Mouse (Mus musculus) embryonic fibroblast, embryonic 13.5 days (primary cell): ENCODE results near the gene Glce.

Experiments used
- CTCF ChIP-seq: IDR thresholded peaks from 2 replicates; pipeline ENCODE4 v1.5.1; 2011; ENCODE audit warnings: mild to moderate bottlenecking, control low read depth, low read length, moderate library complexity, borderline replicate concordance; ENCODE audit not compliant: insufficient read depth
- POLR2A ChIP-seq: IDR thresholded peaks from 2 replicates; pipeline ENCODE4 v1.6.1; 2011; ENCODE audit warnings: low read depth, mild to moderate bottlenecking, control low read depth, low read length, moderate library complexity

GRCm38 (mm10) chr9:62160788-62161187 is 38.3 kb upstream of the Glce start:
- TF ChIP-seq CTCF (no peak), POLR2A (no peak)
